Mouse (Mus musculus) cerebellum, adult 11 months (tissue): ENCODE data around the gene Exd1.

ENCODE experiments used
- DNase-seq: peaks from one replicate; pipeline ENCODE4 v3.0.0; 2022

Gene Exd1

GRCm38 (mm10) chr2:119547522-119548370 lies at the start of gene Exd1, which contains the start of gene Chp1:
Gene Exd1, minus strand, starts transcription at chr2:119547627.
Gene Chp1, plus strand, starts transcription at chr2:119547697.
- DNase-seq, result peak; percentile 99

DNA sequence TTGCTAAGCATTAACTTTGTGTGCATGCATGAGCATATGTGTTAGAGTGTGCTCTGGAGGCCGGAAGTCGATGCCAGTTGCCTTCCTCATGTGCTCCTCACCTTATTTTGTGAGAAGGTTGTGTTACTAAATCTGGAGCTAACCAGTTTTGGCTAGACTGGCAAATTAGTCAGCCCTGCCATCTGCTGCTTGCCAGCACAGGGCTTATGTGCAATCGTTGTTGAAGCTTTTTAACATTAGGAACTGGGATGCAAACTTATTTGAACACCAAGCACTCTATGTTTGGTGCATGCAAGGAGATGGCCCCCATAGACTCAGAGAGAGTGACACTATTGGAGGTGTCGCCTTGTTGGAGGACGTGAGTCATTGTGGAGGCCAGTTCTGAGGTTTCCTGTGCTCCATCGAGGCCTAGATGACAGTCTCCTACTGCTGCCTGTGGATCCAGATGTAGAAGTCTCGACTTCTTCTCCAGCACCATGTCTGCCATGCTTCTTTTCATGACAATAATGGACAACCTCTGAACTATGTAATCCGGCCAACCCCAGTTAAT lies 49.4 kb upstream of the Exd1 start:
- peak; percentile 25 for DNase-seq

DNA sequence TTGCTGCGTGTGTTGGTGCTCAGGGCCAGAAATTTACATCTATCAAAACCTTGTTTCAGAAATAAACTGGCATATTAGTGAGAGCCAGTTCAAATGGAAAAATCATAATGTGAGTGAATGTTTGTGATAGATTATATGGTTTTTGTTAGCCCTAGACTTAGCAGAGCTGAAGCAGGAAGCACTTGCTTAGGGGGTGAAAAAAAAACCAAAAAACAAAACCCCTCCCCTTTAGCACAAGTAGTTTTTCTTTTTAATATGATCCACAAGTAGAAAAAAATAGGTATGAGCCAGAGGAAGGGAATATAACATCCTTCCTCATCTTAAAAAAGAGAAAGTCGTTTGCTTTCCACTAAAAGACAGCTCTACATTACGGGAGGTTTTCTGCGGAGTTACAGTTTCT lies 47.9 kb upstream of the Exd1 start:
- DNase-seq, result no peak

DNA sequence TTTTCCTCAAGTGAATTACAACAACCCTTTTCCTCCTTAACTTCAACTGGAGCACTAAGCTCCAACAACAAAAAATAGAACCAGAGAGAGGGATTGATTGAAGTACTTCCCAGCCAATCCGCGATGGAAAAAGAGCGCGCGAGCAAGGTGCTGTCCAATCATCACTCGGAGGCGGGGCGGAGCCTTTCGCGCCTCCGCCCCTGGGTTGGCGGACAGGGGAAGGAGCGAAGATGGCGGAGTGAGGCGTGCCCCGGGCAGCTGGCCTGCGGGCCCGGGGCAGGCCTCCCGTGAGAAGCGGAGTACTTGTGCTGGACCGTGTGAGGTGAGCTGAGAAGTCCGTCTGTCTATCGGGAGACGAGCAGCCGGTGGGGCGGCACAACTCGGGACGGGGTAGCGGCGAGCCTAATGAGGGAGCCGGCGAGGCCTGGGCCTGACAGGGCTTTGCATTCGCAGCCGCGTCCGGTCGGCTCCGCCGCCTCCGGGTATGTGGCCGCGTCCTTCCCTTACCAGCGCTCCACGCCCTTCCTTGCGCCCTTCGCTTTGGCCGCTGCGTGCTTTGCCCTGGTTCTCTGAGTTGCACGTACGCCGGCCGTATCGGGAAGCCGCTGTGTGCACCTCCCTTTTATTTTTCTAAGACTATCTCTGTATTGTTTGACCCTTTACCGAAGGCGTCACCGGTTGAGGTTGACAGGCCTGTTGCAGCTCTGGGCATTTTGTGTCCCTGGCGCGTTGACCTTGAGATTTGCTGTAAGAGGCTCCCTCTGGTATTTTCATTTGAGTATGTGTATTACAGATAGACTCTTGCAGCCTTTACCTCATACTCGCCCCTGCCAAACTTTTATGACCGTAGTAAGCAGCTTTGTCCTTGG lies 46.9 kb upstream of the Exd1 start:
- peak; percentile 96 for DNase-seq

DNA sequence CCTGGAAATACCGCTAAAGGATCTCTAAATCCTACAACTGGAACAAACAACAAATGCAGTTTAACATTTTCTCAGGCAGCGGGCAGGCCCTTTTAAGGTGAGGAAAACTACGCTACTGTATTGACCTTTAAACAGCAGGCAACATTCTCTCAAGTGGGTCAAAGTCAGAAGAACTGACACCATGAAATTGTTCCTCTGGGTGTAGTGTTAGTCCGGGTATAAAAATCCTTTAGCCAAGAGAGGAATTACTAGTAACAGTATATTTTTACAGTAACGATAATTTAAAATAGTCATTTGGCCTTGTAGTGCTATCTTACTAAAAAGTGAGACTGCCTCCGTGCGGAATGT lies 46.3 kb upstream of the Exd1 start:
- DNase-seq, result no peak

- no peak for DNase-seq
These were observed 43.8 kb upstream of the Exd1 start for GRCm38 (mm10) chr2:119591247-119591646.

DNA sequence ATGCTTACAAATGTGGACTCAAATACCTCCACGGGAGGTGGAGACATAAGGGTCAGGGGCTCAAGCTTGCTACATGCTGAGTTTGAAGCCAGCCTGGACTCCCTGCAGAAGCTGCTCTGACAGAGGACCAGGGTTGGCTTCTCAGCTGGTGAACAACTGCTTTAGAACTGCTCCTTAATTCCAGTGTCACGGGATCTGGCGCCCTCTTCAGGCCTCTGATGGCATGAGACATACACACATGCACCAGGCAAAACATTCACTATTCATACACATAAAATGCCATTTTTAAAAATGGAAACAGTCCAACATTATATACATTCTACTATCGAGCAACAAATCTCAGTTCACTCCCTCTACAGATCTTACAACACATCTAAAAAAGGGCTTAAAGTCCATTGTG lies 40.0 kb upstream of the Exd1 start:
- peak; percentile 22 for DNase-seq

DNA sequence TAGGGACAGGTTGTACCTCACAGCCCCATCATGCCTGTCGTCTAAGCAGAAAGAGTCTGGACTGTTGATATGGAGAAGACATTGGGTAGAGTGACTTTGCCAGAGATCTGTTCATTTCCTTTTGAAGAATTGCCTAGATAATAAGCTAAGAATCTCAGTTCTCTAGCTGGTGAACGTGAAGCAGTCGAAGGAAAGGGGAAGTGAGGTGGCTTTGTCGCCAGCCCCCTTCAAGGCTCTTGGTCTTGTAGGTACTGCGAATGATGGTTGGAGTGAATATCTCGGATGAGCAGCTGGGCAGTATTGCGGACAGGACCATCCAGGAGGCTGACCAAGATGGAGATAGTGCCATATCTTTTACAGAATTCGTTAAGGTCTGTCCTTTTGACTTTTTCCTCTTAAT lies 36.9 kb upstream of the Exd1 start:
- DNase-seq, result no peak

DNA sequence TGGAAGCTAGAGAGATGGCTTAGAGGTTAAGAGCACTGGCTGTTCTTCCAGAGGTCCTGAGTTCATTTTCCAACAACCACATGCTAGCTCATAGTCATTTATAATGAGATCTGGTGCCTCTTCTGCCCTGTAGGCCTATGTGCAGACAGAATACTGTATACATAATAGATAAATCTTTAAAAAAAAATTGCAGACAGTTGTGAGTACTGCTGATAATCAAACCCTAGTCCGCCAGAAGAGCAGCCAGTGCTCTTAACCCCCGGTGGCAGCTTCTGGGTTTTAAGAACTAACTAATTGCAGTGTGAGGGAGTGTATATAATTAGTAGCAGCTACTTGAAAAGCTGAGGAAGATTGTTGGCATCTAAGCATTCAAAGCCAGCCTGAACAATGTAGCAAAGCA lies 36.0 kb upstream of the Exd1 start:
- no peak for DNase-seq

DNA sequence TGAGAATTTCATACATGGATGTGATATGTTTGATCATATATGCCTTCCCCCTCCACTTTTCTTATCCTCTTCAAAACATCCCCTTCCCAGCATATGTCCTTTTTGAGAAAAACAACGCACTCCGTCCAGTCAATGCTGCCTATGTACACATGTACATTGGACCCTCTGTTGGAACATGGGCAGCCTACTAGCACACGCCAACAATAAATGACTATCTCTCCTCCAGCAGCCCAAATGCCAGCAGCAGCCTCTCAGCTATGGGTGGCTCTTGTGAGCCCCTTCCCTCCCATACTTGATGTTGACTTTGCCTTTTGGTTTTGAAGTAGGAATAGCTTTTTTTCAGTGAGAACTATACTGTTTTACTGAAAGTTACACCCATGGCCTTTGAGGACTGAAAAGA lies 34.1 kb upstream of the Exd1 start:
- no peak for DNase-seq

DNA sequence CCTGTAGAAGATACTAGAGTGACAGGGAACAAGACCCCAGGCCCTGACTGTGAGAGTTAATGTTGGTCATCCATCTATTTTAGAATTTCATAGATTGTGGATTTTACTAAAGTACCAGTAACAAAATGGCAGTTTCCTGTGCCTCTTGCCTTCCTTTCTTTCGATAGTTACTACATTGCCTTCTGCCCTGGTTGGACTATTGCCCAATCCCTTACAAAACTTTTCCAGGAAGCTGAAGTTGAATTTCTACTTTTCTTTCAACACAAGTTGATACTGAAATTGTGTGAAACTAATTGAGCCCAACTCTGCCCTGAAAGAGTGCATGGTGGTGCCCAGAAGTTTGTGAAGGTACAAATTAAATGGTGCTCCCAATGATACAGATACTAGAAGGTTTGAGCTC lies 25.0 kb upstream of the Exd1 start:
- no peak for DNase-seq

- DNase-seq, result no peak
These were observed 18.9 kb upstream of the Exd1 start for GRCm38 (mm10) chr2:119566182-119566855.

- DNase-seq, result no peak
These were observed 17.9 kb upstream of the Exd1 start for GRCm38 (mm10) chr2:119565284-119565683.

DNA sequence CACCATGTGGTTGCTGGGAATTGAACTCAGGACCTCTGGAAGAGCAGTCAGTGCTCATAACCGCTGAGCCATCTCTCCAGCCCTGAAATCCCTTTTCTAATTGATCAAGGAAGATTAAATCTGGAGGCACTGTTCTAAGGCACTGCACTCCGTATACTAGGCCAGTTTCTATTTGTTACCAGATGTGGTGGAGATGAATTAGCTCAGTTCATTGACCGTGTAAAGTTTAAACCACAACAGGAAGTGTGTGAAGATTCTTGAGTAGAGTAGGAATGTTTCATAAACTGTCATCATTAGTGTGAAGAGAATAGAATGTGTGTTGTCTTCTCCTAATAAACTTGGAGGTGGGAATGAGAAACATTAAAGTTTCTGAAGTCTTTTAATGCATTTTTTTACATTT lies 14.4 kb upstream of the Exd1 start:
- DNase-seq, result no peak

GRCm38 (mm10) chr2:119558737-119559340 lies 11.4 kb upstream of the Exd1 start:
- no peak for DNase-seq

DNA sequence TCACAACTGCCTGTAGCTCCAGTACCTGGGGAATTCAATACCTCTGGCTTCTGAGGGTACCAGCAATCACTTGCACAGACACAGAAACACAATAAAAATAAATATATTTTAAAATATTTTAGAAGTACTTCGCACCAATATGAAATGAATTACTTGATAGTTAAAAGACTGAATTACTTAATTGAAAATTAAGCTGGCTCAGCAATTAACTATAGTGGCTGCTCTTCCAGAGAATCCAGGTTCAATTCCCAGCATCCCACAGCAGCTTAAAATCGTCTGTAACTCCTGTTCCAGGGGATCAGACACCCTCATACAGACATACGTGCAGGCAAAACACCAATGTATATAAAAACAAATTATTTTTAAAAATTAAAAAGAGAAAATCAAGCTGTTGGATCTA lies 10.6 kb upstream of the Exd1 start:
- no peak for DNase-seq

DNA sequence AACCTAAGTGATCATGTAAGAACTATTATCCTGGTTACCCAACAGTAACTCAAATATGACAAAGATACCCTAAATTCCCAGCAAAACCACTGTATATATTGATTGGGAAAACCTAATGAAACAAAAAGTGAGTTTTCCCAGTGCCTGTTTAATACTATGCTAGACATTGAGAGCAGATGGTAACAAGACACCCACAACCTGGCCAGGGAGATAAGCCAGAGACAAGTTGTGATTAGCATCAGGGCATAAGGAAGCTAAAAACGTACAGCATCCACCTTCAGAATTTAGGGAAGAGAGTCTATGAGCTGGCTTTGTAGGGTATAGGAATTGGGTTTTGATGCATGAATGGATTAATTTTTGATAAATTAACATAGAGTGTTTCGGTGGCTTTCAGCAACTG lies 2.3 kb upstream of the Exd1 start:
- DNase-seq, result no peak

- DNase-seq, result no peak
These were observed 1.3 kb upstream of the Exd1 start for GRCm38 (mm10) chr2:119548691-119549090.

GRCm38 (mm10) chr2:119548371-119548660 lies 889 bp upstream of the Exd1 start:
- DNase-seq, result no peak

GRCm38 (mm10) chr2:119546848-119547521 lies 442 bp downstream of the Exd1 start:
- peak; percentile 65 for DNase-seq

DNA sequence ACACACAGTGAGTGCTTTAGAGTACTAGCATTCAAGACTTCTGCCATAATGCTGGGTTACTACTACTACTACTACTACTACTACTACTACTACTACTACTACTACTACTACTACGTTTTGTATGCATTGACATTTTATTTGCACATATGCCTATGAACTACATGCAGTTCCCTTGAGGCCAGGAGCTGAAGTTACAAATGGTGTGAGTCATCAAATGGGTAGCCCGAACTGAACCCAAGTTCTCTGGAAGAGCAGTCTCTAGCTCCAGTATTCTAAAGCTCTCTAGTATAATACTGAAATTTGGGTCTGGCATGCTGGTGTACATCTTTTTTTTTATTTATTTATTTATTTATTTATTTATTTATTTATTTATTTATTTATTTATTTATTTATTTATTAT lies 3.8 kb downstream of the Exd1 start:
- DNase-seq, result no peak

GRCm38 (mm10) chr2:119542106-119542505 lies 5.3 kb downstream of the Exd1 start:
- no peak for DNase-seq
